Mouse (Mus musculus) midbrain, embryonic 16.5 days (tissue): ENCODE results near the gene Cers5. TPM values are rescaled to one million over a fixed set of nuclear protein-coding genes. Genes with fewer than 3 reads are reported as not detected.

ENCODE experiments used
- polyA plus RNA-seq: library from polyadenylated mRNA; unstranded; fragments of >200 nt; fragmentation: Nextera tagmentation; extraction: Ambion mirVana; gene quantifications from 2 replicates; pipeline ENCODE4 v1.2.1, GENCODE M21; 2015

Cers5 gene
- polyA plus RNA-seq, 1 experiment from 2014 or later, result 79.7 TPM

Other genes with a start within 250 kb of the Cers5 start
- gene Faim2, start 244.7 kb downstream of the Cers5 start, polyA plus RNA-seq, result 50.3 and 65.8 TPM in 2 replicates
- not detected in 2 replicates for gene Aqp2, start 193.8 kb downstream of the Cers5 start, polyA plus RNA-seq
- 0.97 and 1.1 TPM in 2 replicates for gene Aqp5, start 182.1 kb downstream of the Cers5 start, polyA plus RNA-seq
- gene Aqp6, start 171.5 kb downstream of the Cers5 start, polyA plus RNA-seq, result 0.15 and 0.28 TPM in 2 replicates
- gene Racgap1, start 121.2 kb downstream of the Cers5 start, polyA plus RNA-seq, result 39.0 and 48.9 TPM in 2 replicates
- 47.9 and 53.9 TPM in 2 replicates for gene Asic1, start 102.5 kb downstream of the Cers5 start, polyA plus RNA-seq
- 86.0 and 110 TPM in 2 replicates for gene Smarcd1, start 70.8 kb downstream of the Cers5 start, polyA plus RNA-seq
- not detected in 2 replicates for gene Gm17349, start 67.4 kb downstream of the Cers5 start, polyA plus RNA-seq
- gene Gpd1, start 55.4 kb downstream of the Cers5 start, polyA plus RNA-seq, result 1.4 and 1.7 TPM in 2 replicates
- gene Cox14, start 47.3 kb downstream of the Cers5 start, polyA plus RNA-seq, result 142 and 164 TPM in 2 replicates
- 11.8 and 15.2 TPM in 2 replicates for gene Lima1, start 102.6 kb upstream of the Cers5 start, polyA plus RNA-seq
- gene Fam186a, start 194.2 kb upstream of the Cers5 start, polyA plus RNA-seq, result 0.02 TPM in 1 of 2 replicates, not detected in the other
- 22.0 and 22.3 TPM in 2 replicates for gene Larp4, start 197.2 kb upstream of the Cers5 start, polyA plus RNA-seq